Mouse (Mus musculus) testis, adult 2 months (tissue): ENCODE measurements around the gene Zfp697. TPM values are rescaled to one million over a fixed set of nuclear protein-coding genes. Genes with fewer than 3 reads are reported as not detected.
"Not testable (repeated sequence)": the region's sequence is repeated elsewhere in the genome, so short reads cannot be mapped to it uniquely, and the experiment has no call there.

ENCODE experiments used
- H3K27ac ChIP-seq: fragments of 200-500 bp; 2 replicates; pipeline ENCODE4 v1.5.1; 2012; ENCODE audit warnings: low read depth, low read length; ENCODE audit not compliant: control insufficient read depth, insufficient read depth
- H3K27me3 ChIP-seq: fragments of 200-500 bp; 2 replicates; pipeline ENCODE4 v1.6.1; 2012; ENCODE audit warnings: mild to moderate bottlenecking, low read length, moderate library complexity; ENCODE audit not compliant: control insufficient read depth, insufficient read depth
- H3K36me3 ChIP-seq: fragments of 200-500 bp; 2 replicates; pipeline ENCODE4 v1.6.1; 2012; ENCODE audit warnings: mild to moderate bottlenecking, low read length; ENCODE audit not compliant: control insufficient read depth, insufficient read depth
- H3K4me1 ChIP-seq: fragments of 200-500 bp; 2 replicates; pipeline ENCODE4 v1.6.1; 2012; ENCODE audit warnings: low read length; ENCODE audit not compliant: control insufficient read depth, insufficient read depth
- H3K4me3 ChIP-seq: fragments of 200-500 bp; 2 replicates; pipeline ENCODE4 v1.5.1; 2012; ENCODE audit warnings: low read depth, mild to moderate bottlenecking, low read length, moderate library complexity, mixed read lengths; ENCODE audit not compliant: control insufficient read depth
- polyA plus RNA-seq: library from polyadenylated mRNA; depleted of rRNA; stranded (reverse); fragments of >200 nt; gene quantifications from 2 replicates; pipeline ENCODE4 v1.2.3, GENCODE M21; 2012

Gene Zfp697
- polyA plus RNA-seq, 1 experiment, result 1.1 TPM

GRCm38 (mm10) chr3:98547641-98548040, 165.4 kb downstream of the Zfp697 start:
- H3K36me3 ChIP-seq, H3K27ac ChIP-seq, H3K27me3 ChIP-seq, H3K4me1 ChIP-seq, H3K4me3 ChIP-seq: not testable (repeated sequence)

DNA sequence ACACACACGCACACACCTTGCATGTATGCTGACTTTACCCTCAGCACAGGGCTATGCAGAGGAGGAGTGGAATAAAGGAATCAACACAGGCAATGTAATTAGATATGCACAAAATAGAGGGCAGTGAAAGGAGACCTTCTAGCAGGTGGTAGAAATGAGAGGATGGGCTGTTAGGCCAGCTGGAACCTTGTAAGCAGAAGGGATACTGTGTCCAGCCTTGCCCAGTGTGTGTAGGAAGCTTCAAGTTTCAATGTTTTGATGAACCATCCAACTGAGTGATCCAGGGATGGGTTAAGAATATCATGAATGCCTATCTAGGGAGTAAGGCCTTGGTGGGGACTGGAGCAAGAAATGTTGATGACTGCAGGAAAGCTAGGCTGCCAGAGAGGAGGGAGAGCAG, 166.2 kb downstream of the Zfp697 start:
- H3K27me3 ChIP-seq, H3K36me3 ChIP-seq, H3K27ac ChIP-seq, H3K4me3 ChIP-seq, H3K4me1 ChIP-seq: not testable (repeated sequence)

GRCm38 (mm10) chr3:98550215-98550614, 168.0 kb downstream of the Zfp697 start:
- not testable (repeated sequence) for H3K4me3 ChIP-seq, H3K4me1 ChIP-seq, H3K27me3 ChIP-seq, H3K36me3 ChIP-seq, H3K27ac ChIP-seq

DNA sequence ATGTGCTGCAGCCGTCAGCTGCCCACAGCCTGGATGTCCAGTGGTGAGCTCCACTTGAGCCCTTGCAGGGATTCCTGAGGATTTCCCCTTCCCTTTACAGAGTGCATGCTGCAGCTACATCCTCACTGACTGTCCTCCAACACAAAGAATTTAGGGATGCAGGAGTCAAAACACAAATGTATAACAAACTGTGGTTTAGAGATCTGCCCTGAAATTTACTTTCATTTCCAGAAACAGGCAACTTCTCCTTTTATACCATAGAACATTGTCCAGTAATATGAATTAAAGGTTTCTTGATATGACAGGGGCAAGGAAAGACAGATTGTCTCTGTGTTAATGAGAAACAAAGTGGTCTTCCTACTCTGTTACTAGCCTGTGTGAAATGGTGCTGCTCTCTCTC, 168.6 kb downstream of the Zfp697 start:
- H3K4me3 ChIP-seq, H3K36me3 ChIP-seq, H3K27me3 ChIP-seq, H3K4me1 ChIP-seq, H3K27ac ChIP-seq: not testable (repeated sequence)

DNA sequence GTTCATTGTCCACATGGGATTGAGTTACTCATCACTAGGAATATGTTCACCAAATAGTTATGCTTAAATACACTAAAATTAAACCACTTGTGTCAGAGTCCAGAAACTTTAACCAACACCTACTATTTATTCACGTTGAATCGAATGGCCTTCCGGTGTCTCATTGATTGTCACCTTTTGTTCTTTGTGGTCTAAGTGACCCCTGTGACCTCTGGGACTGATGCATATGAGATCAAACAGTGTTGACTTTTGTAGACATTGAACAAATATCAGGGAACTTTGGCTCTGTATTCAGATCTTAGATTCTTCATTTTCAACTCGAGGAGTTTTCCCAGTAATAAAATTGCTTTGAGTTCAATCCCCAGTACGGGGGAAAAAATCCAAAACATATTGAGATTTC, 178.4 kb downstream of the Zfp697 start:
- not testable (repeated sequence) for H3K4me3 ChIP-seq, H3K27ac ChIP-seq, H3K27me3 ChIP-seq, H3K36me3 ChIP-seq, H3K4me1 ChIP-seq

DNA sequence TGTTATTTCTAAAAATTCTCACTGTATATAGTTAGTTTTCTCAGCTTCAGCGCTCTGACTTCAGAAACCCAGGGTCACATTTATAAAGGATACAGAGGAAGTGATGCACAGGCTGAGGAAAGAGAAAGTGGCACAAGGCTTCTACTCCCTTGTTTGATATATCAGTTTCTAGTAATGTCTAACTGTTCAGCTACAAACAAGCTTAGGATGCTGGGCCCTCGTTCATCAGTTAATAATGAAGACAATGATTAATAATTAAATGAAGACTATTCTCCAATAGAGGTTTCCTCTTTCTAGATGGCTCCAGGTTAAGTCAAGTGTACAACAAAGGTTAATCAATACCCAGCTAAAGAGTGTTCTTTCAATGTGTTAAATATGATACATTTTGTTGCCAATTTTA, 181.6 kb downstream of the Zfp697 start:
- H3K27me3 ChIP-seq, H3K27ac ChIP-seq, H3K4me1 ChIP-seq, H3K36me3 ChIP-seq, H3K4me3 ChIP-seq: not testable (repeated sequence)

DNA sequence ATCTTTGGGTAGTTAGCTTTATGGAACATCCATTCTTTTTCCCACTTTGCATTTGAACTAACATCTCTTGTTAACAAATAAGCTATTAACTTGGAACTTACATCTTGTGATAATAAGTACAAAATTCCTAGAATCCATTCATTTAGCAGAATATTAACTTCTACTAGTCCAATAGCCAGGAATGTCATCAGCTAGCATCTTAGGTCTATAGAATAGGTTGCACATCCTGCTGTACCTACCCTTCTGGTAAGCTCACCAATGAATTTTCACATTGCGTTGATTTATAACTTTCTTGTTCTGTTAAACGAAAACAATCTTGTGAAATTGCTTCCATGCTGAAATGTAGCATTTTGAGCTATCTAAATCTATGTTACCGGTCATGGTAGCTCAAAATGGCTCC, 182.6 kb downstream of the Zfp697 start:
- not testable (repeated sequence) for H3K36me3 ChIP-seq, H3K4me1 ChIP-seq, H3K27ac ChIP-seq, H3K27me3 ChIP-seq, H3K4me3 ChIP-seq

DNA sequence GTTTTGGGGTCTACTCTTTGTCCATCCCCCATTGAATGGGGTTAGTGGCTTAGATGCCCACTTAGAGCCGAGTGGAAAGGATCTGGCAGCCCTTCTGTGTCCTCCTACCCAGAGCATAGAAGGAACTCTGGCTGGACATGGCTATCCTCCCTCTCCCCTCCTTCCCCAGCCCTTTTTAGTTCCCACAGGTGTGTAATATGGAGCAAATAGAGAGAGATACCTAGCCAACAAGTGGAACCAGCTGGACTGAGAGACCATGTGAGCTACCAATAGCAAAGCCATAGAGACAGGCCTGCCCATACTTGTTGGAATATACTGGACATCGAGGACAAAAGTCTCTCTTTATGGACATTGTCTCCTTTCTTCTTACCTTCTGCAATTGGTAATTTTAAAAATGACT, 185.5 kb downstream of the Zfp697 start:
- not testable (repeated sequence) for H3K4me1 ChIP-seq, H3K27ac ChIP-seq, H3K27me3 ChIP-seq, H3K4me3 ChIP-seq, H3K36me3 ChIP-seq

GRCm38 (mm10) chr3:98581024-98581423, 198.8 kb downstream of the Zfp697 start:
- not testable (repeated sequence) for H3K27me3 ChIP-seq, H3K4me1 ChIP-seq, H3K36me3 ChIP-seq, H3K4me3 ChIP-seq, H3K27ac ChIP-seq

- not testable (repeated sequence) for H3K27ac ChIP-seq, H3K27me3 ChIP-seq, H3K4me3 ChIP-seq, H3K4me1 ChIP-seq, H3K36me3 ChIP-seq
Measured at GRCm38 (mm10) chr3:98582202-98582601, 199.9 kb downstream of the Zfp697 start.

DNA sequence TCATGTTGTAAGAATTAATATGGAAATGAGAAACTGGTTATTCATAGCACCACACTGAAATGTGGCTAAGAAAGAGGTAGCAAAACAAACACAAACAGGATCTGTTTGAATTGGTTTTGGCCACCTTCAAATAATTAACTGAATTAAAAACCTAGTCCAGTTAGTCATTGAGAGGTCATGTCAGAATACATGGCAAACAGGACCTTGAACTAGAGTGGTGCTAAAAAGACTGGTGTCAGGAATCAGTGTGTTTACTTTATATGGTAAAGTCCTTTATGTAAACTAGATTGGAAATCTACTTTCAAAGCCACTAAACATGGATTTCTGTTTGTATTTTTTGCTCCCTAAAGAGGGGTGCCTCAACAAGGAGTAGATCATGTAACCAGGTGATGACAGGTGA, 200.4 kb downstream of the Zfp697 start:
- not testable (repeated sequence) for H3K4me3 ChIP-seq, H3K27me3 ChIP-seq, H3K27ac ChIP-seq, H3K36me3 ChIP-seq, H3K4me1 ChIP-seq
